Mouse (Mus musculus) E14TG2a.4 (cell line): ENCODE measurements at regions not wholly inside any gene's neighbourhood (a gene's known extent, or its start where the extent isn't known, plus 50 kb on each side); places are given as distances from the start of the nearest gene placed in this dataset.

ENCODE experiments used
- CTCF ChIP-seq: conservative IDR thresholded peaks from 2 replicates; pipeline ENCODE4 v1.5.1; 2014; ENCODE audit warnings: low read length
- NANOG ChIP-seq: IDR thresholded peaks from 2 replicates; pipeline ENCODE4 v1.6.1; 2014; ENCODE audit warnings: borderline replicate concordance, low read length, mixed read lengths
- POU5F1 ChIP-seq: IDR thresholded peaks from 2 replicates; pipeline ENCODE4 v1.6.1; 2014; ENCODE audit warnings: low read length, borderline replicate concordance

DNA sequence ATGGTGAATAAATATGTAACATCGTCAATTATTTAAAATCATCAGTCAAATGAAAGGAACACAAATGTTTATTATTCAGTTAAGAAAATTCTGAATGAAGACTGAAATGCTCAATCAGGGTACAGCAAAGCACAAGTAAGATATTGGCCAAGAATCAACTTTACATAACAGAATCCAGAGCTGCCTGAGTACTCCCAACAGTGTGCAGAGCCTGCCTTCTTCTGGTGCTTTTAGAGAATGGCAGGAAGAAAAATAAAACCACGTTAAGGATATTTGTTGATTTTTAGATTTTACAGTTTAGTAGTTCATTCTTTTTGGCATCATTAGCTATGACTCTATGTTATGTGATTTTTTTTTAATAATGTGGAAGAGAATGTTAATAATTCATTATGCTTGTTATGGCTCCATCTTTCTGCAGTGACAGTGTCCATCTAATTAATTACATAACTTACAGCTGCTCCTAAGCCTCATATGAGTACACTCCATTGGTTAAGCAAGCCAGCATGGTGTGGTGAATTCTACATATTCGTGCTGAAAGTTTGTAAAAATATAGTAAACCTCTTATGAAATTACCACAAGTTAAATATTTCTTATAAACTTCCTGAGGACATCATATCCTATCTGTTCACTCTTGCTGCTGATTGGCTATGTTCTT lies 579.0 kb downstream of the Kcna4 start:
- TF ChIP-seq CTCF (peak; percentile 20; the same call in 1 of the 2 replicates), NANOG (no peak), POU5F1 (no peak)
